Mouse (Mus musculus): Measurements from ENCODE around the gene Stim1. TPM values are rescaled to one million over a fixed set of nuclear protein-coding genes. Genes with fewer than 3 reads are reported as not detected.
A peak's percentile ranks its signal among the peaks of the same experiment; 100 is the strongest.

Stim1 gene
- polyA plus RNA-seq, 1 experiment from 2014 or later = 15.2 TPM

GRCm38 (mm10) chr7:102425933-102426685, 158.5 kb downstream of the Stim1 start:
- Histone ChIP-seq H3K4me3 (replicated peaks; ENCODE audit: low read length) (no peak overlapping the region), H3K9me3 (ENCODE audit: control insufficient read depth, low read length) (no peaks in the 10 kb centered on the region), H3K9ac (no peak overlapping the region), H3K36me3 (replicated peaks; ENCODE audit: control insufficient read depth, insufficient read depth) (no peaks in the 10 kb centered on the region; the same call in 1 of the 2 replicates), H3K27ac (no peak overlapping the region), H3K4me1 (replicated peaks; ENCODE audit: control insufficient read depth, insufficient read depth, low read length) (no peaks in the 10 kb centered on the region), H3K4me2 (replicated peaks) (no peak overlapping the region), H3K27me3 (ENCODE audit: control insufficient read depth, insufficient read depth, low read length) (no peaks in the 10 kb centered on the region)
- ATAC-seq (ENCODE audit: low FRiP score) (no peak), DNase-seq (ENCODE audit: low spot score) (no peak)
- WGBS = 50% methylated on average over 6 of the region's 6 CpGs

GRCm38 (mm10) chr7:102434344-102434743, 166.7 kb downstream of the Stim1 start:
- ATAC-seq (ENCODE audit: low FRiP score) = no peak
- Histone ChIP-seq H3K9ac (no peak overlapping the region), H3K36me3 (replicated peaks; ENCODE audit: control insufficient read depth, insufficient read depth) (no peaks in the 10 kb centered on the region), H3K27ac (no peak overlapping the region), H3K9me3 (ENCODE audit: control insufficient read depth, low read length) (no peaks in the 10 kb centered on the region), H3K27me3 (ENCODE audit: control insufficient read depth, insufficient read depth, low read length) (no peaks in the 10 kb centered on the region), H3K4me1 (replicated peaks; ENCODE audit: control insufficient read depth, insufficient read depth, low read length) (no peaks in the 10 kb centered on the region), H3K4me2 (replicated peaks) (no peak overlapping the region), H3K4me3 (replicated peaks; ENCODE audit: low read length) (no peak overlapping the region)
- WGBS = 83% methylated on average over 2 of the region's 2 CpGs
- no peak for DNase-seq (ENCODE audit: low spot score)

GRCm38 (mm10) chr7:102440822-102441656, 173.4 kb downstream of the Stim1 start:
- Histone ChIP-seq H3K4me2 (replicated peaks) (peak overlapping the region; percentile 78), H3K9me3 (ENCODE audit: control insufficient read depth, low read length) (no peaks in the 10 kb centered on the region), H3K27ac (no peak overlapping the region), H3K36me3 (replicated peaks; ENCODE audit: control insufficient read depth, insufficient read depth) (peaks cover 8% of the 10 kb centered on the region), H3K4me1 (replicated peaks; ENCODE audit: control insufficient read depth, insufficient read depth, low read length) (peaks cover 12% of the 10 kb centered on the region; the same call in 1 of the 2 replicates), H3K9ac (no peak overlapping the region), H3K27me3 (ENCODE audit: control insufficient read depth, insufficient read depth, low read length) (no peaks in the 10 kb centered on the region), H3K4me3 (replicated peaks; ENCODE audit: low read length) (peak overlapping the region; percentile 63)
- no peak for DNase-seq (ENCODE audit: low spot score)
- no peak; the same call in 1 of the 2 replicates for ATAC-seq (ENCODE audit: low FRiP score)
- 54% methylated on average over 15 of the region's 15 CpGs for WGBS

GRCm38 (mm10) chr7:102441657-102442391, 174.2 kb downstream of the Stim1 start, which contains the start of gene Rrm1:
TSS of gene Rrm1 (plus strand) at chr7:102441695.
- H3K4me2 ChIP-seq (replicated peaks) = peak within 1 kb of the TSS; percentile 78
- H3K27ac ChIP-seq = peak within 1 kb of the TSS; percentile 70
- peak within 1 kb of the TSS; percentile 75 for H3K9ac ChIP-seq
- peak; percentile 99 for DNase-seq (ENCODE audit: low spot score)
- peak within 1 kb of the TSS; percentile 63 for H3K4me3 ChIP-seq (replicated peaks; ENCODE audit: low read length)
- H3K27me3 ChIP-seq (ENCODE audit: control insufficient read depth, insufficient read depth, low read length) = no peaks in the 10 kb centered on the region
- peaks cover 12% of the 10 kb centered on the region; the same call in 1 of the 2 replicates for H3K4me1 ChIP-seq (replicated peaks; ENCODE audit: control insufficient read depth, insufficient read depth, low read length)
- under 1% methylated on average over 53 of the region's 56 CpGs for WGBS
- peaks cover 16% of the 10 kb centered on the region for H3K36me3 ChIP-seq (replicated peaks; ENCODE audit: control insufficient read depth, insufficient read depth)
- H3K9me3 ChIP-seq (ENCODE audit: control insufficient read depth, low read length) = no peaks in the 10 kb centered on the region
- peak; percentile 99 for ATAC-seq (ENCODE audit: low FRiP score)

GRCm38 (mm10) chr7:102442432-102442831, 174.8 kb downstream of the Stim1 start:
- 0% methylated on average over 4 of the region's 4 CpGs for WGBS
- ATAC-seq (ENCODE audit: low FRiP score) (no peak), DNase-seq (ENCODE audit: low spot score) (no peak)
- H3K27me3 ChIP-seq (ENCODE audit: control insufficient read depth, insufficient read depth, low read length) = no peaks in the 10 kb centered on the region
- H3K4me1 ChIP-seq (replicated peaks; ENCODE audit: control insufficient read depth, insufficient read depth, low read length) = peaks cover 12% of the 10 kb centered on the region; the same call in 1 of the 2 replicates
- H3K9ac ChIP-seq = peak overlapping the region; percentile 75
- H3K4me3 ChIP-seq (replicated peaks; ENCODE audit: low read length) = peak overlapping the region; percentile 63
- H3K4me2 ChIP-seq (replicated peaks) = peak overlapping the region; percentile 78
- no peaks in the 10 kb centered on the region for H3K9me3 ChIP-seq (ENCODE audit: control insufficient read depth, low read length)
- H3K36me3 ChIP-seq (replicated peaks; ENCODE audit: control insufficient read depth, insufficient read depth) = peaks cover 21% of the 10 kb centered on the region
- H3K27ac ChIP-seq = no peak overlapping the region

GRCm38 (mm10) chr7:102444301-102444700, 176.7 kb downstream of the Stim1 start:
- Histone ChIP-seq H3K36me3 (replicated peaks; ENCODE audit: control insufficient read depth, insufficient read depth) (peaks cover 38% of the 10 kb centered on the region), H3K4me1 (replicated peaks; ENCODE audit: control insufficient read depth, insufficient read depth, low read length) (peaks cover 12% of the 10 kb centered on the region; the same call in 1 of the 2 replicates), H3K9ac (no peak overlapping the region), H3K27ac (no peak overlapping the region), H3K9me3 (ENCODE audit: control insufficient read depth, low read length) (no peaks in the 10 kb centered on the region), H3K4me2 (replicated peaks) (no peak overlapping the region), H3K4me3 (replicated peaks; ENCODE audit: low read length) (no peak overlapping the region), H3K27me3 (ENCODE audit: control insufficient read depth, insufficient read depth, low read length) (no peaks in the 10 kb centered on the region)
- no peak for ATAC-seq (ENCODE audit: low FRiP score)
- no peak for DNase-seq (ENCODE audit: low spot score)
- WGBS = 96% methylated on average over 2 of the region's 2 CpGs

DNA sequence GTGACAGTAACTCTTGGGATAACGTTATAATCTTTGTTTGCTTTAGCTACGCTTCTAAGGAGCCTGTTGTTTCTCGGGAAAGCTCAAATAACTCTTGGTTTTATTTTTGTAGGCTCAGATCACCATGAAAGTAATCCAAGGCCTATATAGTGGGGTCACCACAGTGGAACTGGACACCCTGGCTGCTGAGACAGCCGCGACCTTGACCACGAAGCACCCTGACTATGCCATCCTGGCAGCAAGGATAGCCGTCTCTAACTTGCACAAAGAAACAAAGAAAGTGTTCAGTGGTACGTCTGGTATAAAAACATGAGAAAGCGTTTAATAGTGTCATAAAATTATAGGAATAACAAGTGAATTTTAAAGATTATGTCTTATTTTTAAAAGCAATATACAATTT, 178.8 kb downstream of the Stim1 start:
- Histone ChIP-seq H3K27ac (no peak overlapping the region), H3K4me1 (replicated peaks; ENCODE audit: control insufficient read depth, insufficient read depth, low read length) (peaks cover 12% of the 10 kb centered on the region; the same call in 1 of the 2 replicates), H3K4me2 (replicated peaks) (no peak overlapping the region), H3K4me3 (replicated peaks; ENCODE audit: low read length) (no peak overlapping the region), H3K9ac (no peak overlapping the region), H3K27me3 (ENCODE audit: control insufficient read depth, insufficient read depth, low read length) (no peaks in the 10 kb centered on the region), H3K9me3 (ENCODE audit: control insufficient read depth, low read length) (no peaks in the 10 kb centered on the region), H3K36me3 (replicated peaks; ENCODE audit: control insufficient read depth, insufficient read depth) (peaks cover 59% of the 10 kb centered on the region)
- DNase-seq (ENCODE audit: low spot score) (no peak), ATAC-seq (ENCODE audit: low FRiP score) (no peak)
- WGBS = 95% methylated on average over 9 of the region's 9 CpGs

DNA sequence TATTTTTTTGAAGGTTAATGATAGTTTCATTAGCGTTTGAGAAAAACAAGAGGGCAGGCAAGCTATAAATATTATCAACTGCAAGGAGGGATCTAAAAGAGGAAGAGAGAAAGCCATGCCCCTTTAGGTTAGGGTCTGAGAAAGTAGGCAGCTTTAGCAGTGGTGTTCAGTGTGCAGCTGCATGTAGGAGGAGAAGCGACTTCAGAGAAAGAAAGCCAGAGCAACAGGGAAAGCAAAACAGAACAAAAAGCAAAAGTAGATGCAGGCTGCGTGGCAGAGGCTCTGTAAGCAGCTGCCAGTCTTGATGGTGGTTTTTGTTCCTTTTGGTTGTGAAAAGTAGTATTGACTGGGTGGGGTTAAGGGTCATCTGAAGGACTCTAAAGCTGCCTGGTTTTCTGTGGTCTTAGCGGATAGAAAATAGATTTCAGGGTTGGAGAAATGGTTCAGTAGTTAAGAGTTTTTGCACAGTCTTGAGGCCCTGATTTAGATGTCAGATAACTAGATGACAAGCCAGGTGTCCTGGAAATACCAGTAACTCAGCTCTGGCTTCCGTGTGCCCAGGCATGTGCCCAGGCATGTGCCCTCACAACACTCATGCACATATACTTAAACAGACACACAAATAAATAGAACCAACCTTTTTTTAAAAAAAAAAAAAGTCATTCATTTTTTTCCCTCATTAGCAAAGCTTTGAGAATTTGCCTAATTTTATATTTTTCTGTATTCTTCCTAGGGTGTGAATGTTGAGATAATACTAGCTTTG, 191.2 kb downstream of the Stim1 start:
- Histone ChIP-seq H3K4me2 (replicated peaks) (no peak overlapping the region), H3K9me3 (ENCODE audit: control insufficient read depth, low read length) (no peaks in the 10 kb centered on the region), H3K27ac (no peak overlapping the region), H3K36me3 (replicated peaks; ENCODE audit: control insufficient read depth, insufficient read depth) (peaks cover 92% of the 10 kb centered on the region), H3K27me3 (ENCODE audit: control insufficient read depth, insufficient read depth, low read length) (no peaks in the 10 kb centered on the region), H3K4me1 (replicated peaks; ENCODE audit: control insufficient read depth, insufficient read depth, low read length) (no peaks in the 10 kb centered on the region), H3K9ac (no peak overlapping the region), H3K4me3 (replicated peaks; ENCODE audit: low read length) (no peak overlapping the region)
- whole genome bisulfite sequencing = 81% methylated on average over 5 of the region's 5 CpGs
- DNase-seq (ENCODE audit: low spot score) (no peak), ATAC-seq (ENCODE audit: low FRiP score) (no peak)

All from hindbrain, embryonic 14.5 days (tissue).